Mouse (Mus musculus) liver, embryonic 14.5 days (tissue): ENCODE measurements around the gene Rpl9-ps6.

Experiments used
- CTCF ChIP-seq: IDR thresholded peaks from 2 replicates; pipeline ENCODE4 v1.5.1; 2016; ENCODE audit warnings: antibody characterized with exemption, low read depth, control low read depth
- EP300 ChIP-seq: IDR thresholded peaks from 2 replicates; pipeline ENCODE4 v1.6.1; 2016; ENCODE audit warnings: antibody characterized with exemption, low read depth

- TF ChIP-seq CTCF (no peak), EP300 (no peak)
Observed at GRCm38 (mm10) chr19:32465228-32465627, 1.1 kb downstream of the Rpl9-ps6 start.
